Mouse (Mus musculus) CH12.LX (cell line): ENCODE measurements around the gene Epb41l3. TPM values are rescaled to one million over a fixed set of nuclear protein-coding genes. Genes with fewer than 3 reads are reported as not detected.

Experiments used
- DNase-seq: peaks from one replicate; pipeline ENCODE4 v3.0.0-alpha.2; 2013; ENCODE audit errors: extremely low read depth
- H3K27ac ChIP-seq: 2 replicates; pipeline ENCODE4 v1.5.1; 2012; ENCODE audit warnings: low read depth, mild to moderate bottlenecking, control low read depth, moderate library complexity; ENCODE audit not compliant: insufficient read depth
- H3K27me3 ChIP-seq: replicated peaks from 2 replicates; pipeline ENCODE3; 2012; ENCODE audit warnings: inconsistent platforms
- H3K36me3 ChIP-seq, 2 experiments: replicated peaks in 1 of 2; 2 replicates each; pipeline versions ENCODE3 to v1.6.1; 2012; ENCODE audit warnings: inconsistent platforms in 1 of 2, low read length in 1 of 2, mild to moderate bottlenecking in 1 of 2, mixed read lengths in 1 of 2, moderate library complexity in 1 of 2; ENCODE audit not compliant: control insufficient read depth in 1 of 2, insufficient read depth in 1 of 2
- H3K4me1 ChIP-seq, 2 experiments: 2 replicates each; pipeline ENCODE4 v1.6.1; 2012; ENCODE audit warnings: inconsistent platforms in 1 of 2, moderate library complexity in 1 of 2; ENCODE audit not compliant: insufficient read depth in 2 of 2, control insufficient read depth in 1 of 2
- H3K4me2 ChIP-seq: 2 replicates; pipeline ENCODE4 v1.6.1; 2012; ENCODE audit warnings: low read depth, mild to moderate bottlenecking, control low read depth; ENCODE audit not compliant: poor library complexity, insufficient read depth, severe bottlenecking
- H3K4me3 ChIP-seq, 3 experiments: fragments of 150-350 bp in 1 of 3; sonication (generic) in 1 of 3; replicated peaks in 1 of 3; 2 replicates each; pipeline versions ENCODE3 to v1.5.1; 2011 to 2012; ENCODE audit warnings: low read depth in 2 of 3, low read length in 2 of 3, mild to moderate bottlenecking in 2 of 3, moderate library complexity in 2 of 3, control low read depth in 1 of 3, improper control_type of control experiment in 1 of 3, inconsistent platforms in 1 of 3, mixed read lengths in 1 of 3; ENCODE audit not compliant: poor library complexity in 1 of 3
- H3K79me2 ChIP-seq: replicated peaks from 2 replicates; pipeline ENCODE4 v1.6.1; 2012; ENCODE audit warnings: mild to moderate bottlenecking, moderate library complexity; ENCODE audit not compliant: control insufficient read depth, poor library complexity, insufficient read depth, severe bottlenecking; ENCODE audit errors: extremely low read depth
- H3K9ac ChIP-seq: 2 replicates; pipeline ENCODE4 v1.6.1; 2012; ENCODE audit warnings: low read depth, mild to moderate bottlenecking, control low read depth, moderate library complexity; ENCODE audit not compliant: insufficient read depth
- H3K9me3 ChIP-seq: replicated peaks from 2 replicates; pipeline ENCODE3; 2012; ENCODE audit warnings: low read length, inconsistent platforms, mixed read lengths
- CHD1 ChIP-seq: IDR thresholded peaks from 2 replicates; pipeline ENCODE4 v1.6.1; 2012; ENCODE audit warnings: low read depth, low read length, improper control_type of control experiment, inconsistent platforms
- CHD2 ChIP-seq: IDR thresholded peaks from 2 replicates; pipeline ENCODE4 v1.6.1; 2011; ENCODE audit warnings: low read length, improper control_type of control experiment
- CTCF ChIP-seq, 2 experiments: IDR thresholded peaks in 1 of 2; conservative IDR thresholded peaks in 1 of 2; 2 replicates each; pipeline ENCODE4 v1.5.1; 2011 to 2012; ENCODE audit warnings: low read depth in 2 of 2, low read length in 2 of 2, improper control_type of control experiment in 1 of 2, inconsistent platforms in 1 of 2, mild to moderate bottlenecking in 1 of 2, moderate library complexity in 1 of 2
- E2F4 ChIP-seq: IDR thresholded peaks from 2 replicates; pipeline ENCODE4 v1.6.1; 2011; ENCODE audit warnings: low read depth, low read length, improper control_type of control experiment; ENCODE audit not compliant: insufficient replicate concordance
- ETS1 ChIP-seq: conservative IDR thresholded peaks from 2 replicates; pipeline ENCODE4 v1.6.1; 2012; ENCODE audit warnings: low read depth, mild to moderate bottlenecking, inconsistent platforms, low read length, improper control_type of control experiment, moderate library complexity
- HCFC1 ChIP-seq: IDR thresholded peaks from 2 replicates; pipeline ENCODE4 v1.6.1; 2012; ENCODE audit warnings: low read depth, mild to moderate bottlenecking, inconsistent platforms, low read length, improper control_type of control experiment
- IRF4 ChIP-seq: IDR thresholded peaks from 2 replicates; pipeline ENCODE4 v1.6.1; 2014; ENCODE audit warnings: low read depth, mild to moderate bottlenecking, inconsistent platforms, low read length, improper control_type of control experiment
- JUN ChIP-seq: IDR thresholded peaks from 2 replicates; pipeline ENCODE4 v1.6.1; 2011; ENCODE audit warnings: low read depth, mild to moderate bottlenecking, low read length, improper control_type of control experiment, moderate library complexity; ENCODE audit not compliant: insufficient read depth
- JUND ChIP-seq: conservative IDR thresholded peaks from 2 replicates; pipeline ENCODE4 v1.6.1; 2011; ENCODE audit warnings: low read depth, low read length, improper control_type of control experiment
- KAT2A ChIP-seq: IDR thresholded peaks from 2 replicates; pipeline ENCODE4 v1.6.1; 2012; ENCODE audit warnings: low read length, improper control_type of control experiment, inconsistent platforms; ENCODE audit not compliant: insufficient replicate concordance
- MAX ChIP-seq: IDR thresholded peaks from 2 replicates; pipeline ENCODE4 v1.6.1; 2011; ENCODE audit warnings: low read length, improper control_type of control experiment
- MAZ ChIP-seq: IDR thresholded peaks from 2 replicates; pipeline ENCODE4 v1.6.1; 2012; ENCODE audit warnings: low read depth, mild to moderate bottlenecking, inconsistent platforms, low read length, improper control_type of control experiment, moderate library complexity
- MEF2A ChIP-seq: IDR thresholded peaks from 2 replicates; pipeline ENCODE4 v1.6.1; 2014; ENCODE audit warnings: low read depth, mild to moderate bottlenecking, inconsistent platforms, low read length, improper control_type of control experiment, borderline replicate concordance
- NELFE ChIP-seq: IDR thresholded peaks from 2 replicates; pipeline ENCODE4 v1.6.1; 2011; ENCODE audit warnings: low read depth, low read length, improper control_type of control experiment
- NRF1 ChIP-seq: IDR thresholded peaks from 2 replicates; pipeline ENCODE4 v1.6.1; 2014; ENCODE audit warnings: low read depth, mild to moderate bottlenecking, inconsistent platforms, low read length, improper control_type of control experiment, moderate library complexity
- POLR2A ChIP-seq: IDR thresholded peaks from 2 replicates; pipeline ENCODE4 v1.6.1; 2011; ENCODE audit warnings: low read depth, mild to moderate bottlenecking, improper control_type of control experiment, low read length
- POLR2AphosphoS2 ChIP-seq: IDR thresholded peaks from 2 replicates; pipeline ENCODE4 v1.6.1; 2011; ENCODE audit warnings: low read depth, low read length, improper control_type of control experiment
- RAD21 ChIP-seq: IDR thresholded peaks from 2 replicates; pipeline ENCODE4 v1.6.1; 2011; ENCODE audit warnings: low read depth, mild to moderate bottlenecking, low read length, improper control_type of control experiment, moderate library complexity
- SIN3A ChIP-seq: IDR thresholded peaks from 2 replicates; pipeline ENCODE4 v1.6.1; 2012; ENCODE audit warnings: low read length, improper control_type of control experiment, inconsistent platforms
- TCF12 ChIP-seq: IDR thresholded peaks from 2 replicates; pipeline ENCODE4 v1.6.1; 2014; ENCODE audit warnings: low read depth, mild to moderate bottlenecking, inconsistent platforms, low read length, improper control_type of control experiment
- UBTF ChIP-seq: IDR thresholded peaks from 2 replicates; pipeline ENCODE4 v1.6.1; 2012; ENCODE audit warnings: low read depth, mild to moderate bottlenecking, inconsistent platforms, low read length, improper control_type of control experiment, moderate library complexity
- ZC3H11A ChIP-seq: IDR thresholded peaks from 2 replicates; pipeline ENCODE4 v1.6.1; 2012; ENCODE audit warnings: low read depth, mild to moderate bottlenecking, inconsistent platforms, low read length, improper control_type of control experiment
- ZKSCAN1 ChIP-seq: IDR thresholded peaks from 2 replicates; pipeline ENCODE4 v1.6.1; 2012; ENCODE audit warnings: low read depth, inconsistent platforms, low read length, improper control_type of control experiment, borderline replicate concordance
- ZMIZ1 ChIP-seq: IDR thresholded peaks from 2 replicates; pipeline ENCODE4 v1.6.1; 2012; ENCODE audit warnings: low read depth, mild to moderate bottlenecking, inconsistent platforms, low read length, improper control_type of control experiment
- ZNF384 ChIP-seq: IDR thresholded peaks from 2 replicates; pipeline ENCODE4 v1.6.1; 2012; ENCODE audit warnings: low read depth, low read length, improper control_type of control experiment, inconsistent platforms
- dilution Hi-C: fragments of 300-500 bp; cut with MboI; formaldehyde crosslinking; loops from 2 replicates; pipeline ENCODE4 v1.14.3; 2020; ENCODE audit warnings: low sequenced_read_pairs; ENCODE audit not compliant: extremely low pct_unique_long_range_greater_than_20kb, extremely low pct_ligation_motif_present
- in situ Hi-C: fragments of 300-500 bp; cut with MboI; formaldehyde crosslinking; loops from 3 replicates; pipeline ENCODE4 v1.14.3; 2019; ENCODE audit warnings: low sequenced_read_pairs, low pct_ligation_motif_present, low pct_unique_long_range_greater_than_20kb, mixed read lengths
- polyA plus RNA-seq: library from polyadenylated mRNA; unstranded; fragments of >175 nt; gene quantifications from 2 replicates; pipeline ENCODE4 v1.2.1, GENCODE M21; 2012; ENCODE audit warnings: low read depth; ENCODE audit not compliant: insufficient read length
- total RNA-seq, 2 experiments: library from RNA; depleted of rRNA; stranded (reverse); fragments of 300-350 nt in 1 of 2; fragments of >200 nt in 1 of 2; gene quantifications; 2 replicates each; pipeline ENCODE4 v1.2.3; 2012 to 2014

Epb41l3 gene
- total and polyA plus RNA-seq, 3 experiments, result not detected

- no peak overlapping the region for H3K9ac ChIP-seq
- H3K4me2 ChIP-seq, result no peak overlapping the region
- no peak overlapping the region for H3K27ac ChIP-seq
- TF ChIP-seq UBTF (no peak), ZMIZ1 (no peak), IRF4 (no peak), KAT2A (no peak), MEF2A (no peak), ETS1 (no peak), POLR2AphosphoS2 (no peak), E2F4 (no peak), ZKSCAN1 (no peak), ZC3H11A (no peak), TCF12 (no peak), HCFC1 (no peak), JUND (no peak), MAZ (no peak), NRF1 (no peak), NELFE (no peak), CHD2 (no peak), CHD1 (no peak)
- no peaks in the 10 kb centered on the region for H3K79me2 ChIP-seq
- H3K4me3 ChIP-seq, result no peak overlapping the region
- no peaks in the 10 kb centered on the region for H3K36me3 ChIP-seq
- peaks cover 41% of the 10 kb centered on the region for H3K9me3 ChIP-seq
- no peak for DNase-seq
- in situ Hi-C loops, result no loop called here
- H3K27me3 ChIP-seq, result no peaks in the 10 kb centered on the region
- dilution Hi-C loops, result no loop called here
- no peaks in the 10 kb centered on the region for H3K4me1 ChIP-seq
These were observed 163.4 kb downstream of the Epb41l3 start for GRCm38 (mm10) chr17:69238810-69239373.

- no peaks in the 10 kb centered on the region for H3K4me1 ChIP-seq
- H3K9ac ChIP-seq, result no peak overlapping the region
- H3K4me2 ChIP-seq, result no peak overlapping the region
- H3K27me3 ChIP-seq, result no peaks in the 10 kb centered on the region
- no peak overlapping the region for H3K4me3 ChIP-seq
- no peak for DNase-seq
- dilution Hi-C loops, result no loop called here
- no peaks in the 10 kb centered on the region for H3K36me3 ChIP-seq
- H3K27ac ChIP-seq, result no peak overlapping the region
- in situ Hi-C loops, result no loop called here
- no peaks in the 10 kb centered on the region for H3K79me2 ChIP-seq
- peaks cover 43% of the 10 kb centered on the region for H3K9me3 ChIP-seq
- no peak for TF ChIP-seq ZNF384
- TF ChIP-seq RAD21, result no peak
- TF ChIP-seq POLR2A, result no peak
- TF ChIP-seq CTCF (conservative IDR thresholded peaks at IDR 0.05 in 1 of 2, IDR thresholded peaks at IDR 0.05 in 1 of 2; ENCODE audit: low read depth in 2 of 2, low read length in 2 of 2), result no peak
- no peak for TF ChIP-seq ZC3H11A
- TF ChIP-seq JUN, result no peak
- no peak for TF ChIP-seq KAT2A
- TF ChIP-seq CHD1, result no peak
- TF ChIP-seq IRF4, result no peak
- TF ChIP-seq SIN3A, result no peak
- TF ChIP-seq MAX, result no peak
- no peak for TF ChIP-seq MEF2A
- TF ChIP-seq UBTF, result no peak
These were observed 163.9 kb downstream of the Epb41l3 start for GRCm38 (mm10) chr17:69239423-69239822.
